Mouse (Mus musculus): ENCODE results near the gene Gm49361. TPM values are rescaled to one million over a fixed set of nuclear protein-coding genes. Genes with fewer than 3 reads are reported as not detected.
A peak's percentile ranks its signal among the peaks of the same experiment; 100 is the strongest.

Gene Gm49361
- total RNA-seq (2014; rRNA removed) (0.16 and 6.4 TPM in 2 replicates), polyA plus RNA-seq (2015; fragmentation: Nextera tagmentation; extraction: Ambion mirVana) (not detected in 2 replicates)

- Histone ChIP-seq H3K4me3 (ENCODE audit: low read length) (peak within 1 kb of the TSS; percentile 88), H3K27ac (peak within 1 kb of the TSS; percentile 86), H3K36me3 (ENCODE audit: insufficient read depth, low read length) (no peaks in the 10 kb centered on the region), H3K9ac (replicated peaks; ENCODE audit: low read length) (peak within 1 kb of the TSS; percentile 75), H3K27me3 (ENCODE audit: insufficient read depth, low read length) (no peaks in the 10 kb centered on the region), H3K4me2 (ENCODE audit: low read depth, low read length) (peak within 1 kb of the TSS; percentile 76), H3K4me1 (ENCODE audit: insufficient read depth, low read length) (no peaks in the 10 kb centered on the region), H3K9me3 (ENCODE audit: low read length) (no peaks in the 10 kb centered on the region)
- TF ChIP-seq CTCF (IDR thresholded peaks at IDR 0.05; ENCODE audit: low read depth) = no peak; the same call in 1 of the 2 replicates
- peak; percentile 86 for ATAC-seq
- peak; percentile 86 for DNase-seq (ENCODE audit: low spot score)
- whole genome bisulfite sequencing = under 1% methylated on average over 65 of the region's 68 CpGs
These were observed at the start of gene Gm49361 for GRCm38 (mm10) chr14:57746001-57746771. TSS of gene Gm49361 (minus strand) at chr14:57746103.

GRCm38 (mm10) chr14:57791171-57791570, 45.3 kb upstream of the Gm49361 start:
- H3K4me2 ChIP-seq (ENCODE audit: low read depth, low read length) = no peak overlapping the region
- H3K4me3 ChIP-seq (ENCODE audit: low read length) = no peak overlapping the region
- H3K9ac ChIP-seq (replicated peaks; ENCODE audit: low read length) = no peak overlapping the region
- H3K4me1 ChIP-seq (ENCODE audit: insufficient read depth, low read length) = no peaks in the 10 kb centered on the region
- H3K36me3 ChIP-seq (ENCODE audit: insufficient read depth, low read length) = no peaks in the 10 kb centered on the region
- TF ChIP-seq CTCF (IDR thresholded peaks at IDR 0.05; ENCODE audit: low read depth) = no peak
- 88% methylated on average over 4 of the region's 4 CpGs for WGBS
- ATAC-seq = no peak
- no peak overlapping the region for H3K27ac ChIP-seq
- no peak for DNase-seq (ENCODE audit: low spot score)
- no peaks in the 10 kb centered on the region for H3K27me3 ChIP-seq (ENCODE audit: insufficient read depth, low read length)
- H3K9me3 ChIP-seq (ENCODE audit: low read length) = no peaks in the 10 kb centered on the region

- H3K4me2 ChIP-seq (ENCODE audit: low read depth, low read length) = no peak overlapping the region
- WGBS = 92% methylated on average over 9 of the region's 9 CpGs
- ATAC-seq = no peak
- H3K27ac ChIP-seq = no peak overlapping the region
- DNase-seq (ENCODE audit: low spot score) = no peak
- no peaks in the 10 kb centered on the region for H3K27me3 ChIP-seq (ENCODE audit: insufficient read depth, low read length)
- H3K4me3 ChIP-seq (ENCODE audit: low read length) = no peak overlapping the region
- TF ChIP-seq CTCF (IDR thresholded peaks at IDR 0.05; ENCODE audit: low read depth) = no peak
- no peaks in the 10 kb centered on the region for H3K36me3 ChIP-seq (ENCODE audit: insufficient read depth, low read length)
- H3K9me3 ChIP-seq (ENCODE audit: low read length) = no peaks in the 10 kb centered on the region
- H3K9ac ChIP-seq (replicated peaks; ENCODE audit: low read length) = no peak overlapping the region
- no peaks in the 10 kb centered on the region for H3K4me1 ChIP-seq (ENCODE audit: insufficient read depth, low read length)
These were observed 43.9 kb upstream of the Gm49361 start for GRCm38 (mm10) chr14:57789759-57790158.

DNA sequence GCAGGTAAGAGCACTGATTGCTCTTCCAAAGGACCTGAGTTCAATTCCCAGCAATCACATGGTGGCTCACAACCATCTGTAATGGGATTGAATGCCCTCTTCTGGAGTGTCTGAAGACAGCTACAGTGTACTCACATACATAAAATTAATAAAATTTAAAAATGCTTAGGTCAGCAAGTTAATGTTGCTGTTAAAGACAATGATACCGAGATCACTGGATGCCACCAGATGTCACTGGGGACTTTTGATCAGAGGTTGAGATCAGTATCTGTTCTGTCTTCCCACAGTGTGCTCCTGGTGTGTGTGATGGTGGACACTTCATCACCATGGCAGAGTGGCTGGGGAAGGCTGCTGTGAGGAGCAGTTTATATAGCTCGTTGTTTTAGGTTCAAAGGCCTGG, 43.4 kb upstream of the Gm49361 start:
- no peak overlapping the region for H3K9ac ChIP-seq (replicated peaks; ENCODE audit: low read length)
- H3K36me3 ChIP-seq (ENCODE audit: insufficient read depth, low read length) = no peaks in the 10 kb centered on the region
- H3K4me3 ChIP-seq (ENCODE audit: low read length) = no peak overlapping the region
- no peak for DNase-seq (ENCODE audit: low spot score)
- H3K27ac ChIP-seq = no peak overlapping the region
- 80% methylated on average over 2 of the region's 2 CpGs for WGBS
- no peak for ATAC-seq
- H3K9me3 ChIP-seq (ENCODE audit: low read length) = no peaks in the 10 kb centered on the region
- TF ChIP-seq CTCF (IDR thresholded peaks at IDR 0.05; ENCODE audit: low read depth) = no peak
- no peak overlapping the region for H3K4me2 ChIP-seq (ENCODE audit: low read depth, low read length)
- H3K27me3 ChIP-seq (ENCODE audit: insufficient read depth, low read length) = no peaks in the 10 kb centered on the region
- H3K4me1 ChIP-seq (ENCODE audit: insufficient read depth, low read length) = no peaks in the 10 kb centered on the region

- ATAC-seq (no peak), DNase-seq (ENCODE audit: low spot score) (no peak)
- WGBS = 63% methylated on average over 4 of the region's 4 CpGs
- Histone ChIP-seq H3K9ac (replicated peaks; ENCODE audit: low read length) (no peak overlapping the region), H3K27ac (no peak overlapping the region), H3K27me3 (ENCODE audit: insufficient read depth, low read length) (no peaks in the 10 kb centered on the region), H3K36me3 (ENCODE audit: insufficient read depth, low read length) (no peaks in the 10 kb centered on the region), H3K4me1 (ENCODE audit: insufficient read depth, low read length) (no peaks in the 10 kb centered on the region), H3K4me3 (ENCODE audit: low read length) (no peak overlapping the region), H3K4me2 (ENCODE audit: low read depth, low read length) (no peak overlapping the region), H3K9me3 (ENCODE audit: low read length) (no peaks in the 10 kb centered on the region)
- TF ChIP-seq CTCF (IDR thresholded peaks at IDR 0.05; ENCODE audit: low read depth) = no peak
These were observed 41.5 kb upstream of the Gm49361 start for GRCm38 (mm10) chr14:57787406-57787805.

DNA sequence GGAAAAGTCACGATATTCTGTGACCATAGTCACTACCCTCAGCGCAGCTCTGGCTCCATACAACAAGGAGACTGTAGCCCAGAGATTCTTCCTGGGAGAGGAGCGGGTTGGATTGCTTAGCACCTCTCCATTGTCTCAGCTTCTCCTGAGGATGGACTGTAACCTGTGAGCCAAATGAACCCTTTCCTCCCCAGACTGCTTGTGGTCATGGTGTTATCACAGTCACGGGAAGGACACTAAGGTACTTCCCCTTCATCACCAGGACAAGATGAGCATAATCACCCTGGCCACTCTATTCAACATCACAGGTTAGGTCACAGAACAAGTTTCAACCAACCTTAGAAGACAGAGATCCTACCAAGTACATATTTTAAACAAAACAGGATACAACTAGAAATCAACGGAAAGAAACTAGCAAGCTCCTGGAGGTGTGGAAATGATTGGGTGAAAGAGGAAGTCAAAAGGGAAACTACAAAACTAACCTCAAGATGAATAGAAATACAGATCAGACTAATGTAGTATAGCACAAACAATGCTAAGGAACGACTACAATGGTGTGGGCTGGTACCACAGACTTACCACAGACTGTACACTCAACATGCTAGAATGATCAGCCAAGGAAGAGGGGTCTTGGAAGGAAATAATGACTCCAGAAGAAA, 26.4 kb upstream of the Gm49361 start:
- Histone ChIP-seq H3K4me1 (ENCODE audit: insufficient read depth, low read length) (no peaks in the 10 kb centered on the region), H3K27me3 (ENCODE audit: insufficient read depth, low read length) (no peaks in the 10 kb centered on the region), H3K4me3 (ENCODE audit: low read length) (no peak overlapping the region), H3K27ac (no peak overlapping the region), H3K4me2 (ENCODE audit: low read depth, low read length) (no peak overlapping the region), H3K36me3 (ENCODE audit: insufficient read depth, low read length) (no peaks in the 10 kb centered on the region), H3K9ac (replicated peaks; ENCODE audit: low read length) (no peak overlapping the region), H3K9me3 (ENCODE audit: low read length) (no peaks in the 10 kb centered on the region)
- no peak for TF ChIP-seq CTCF (IDR thresholded peaks at IDR 0.05; ENCODE audit: low read depth)
- no peak for ATAC-seq
- 86% methylated on average over 6 of the region's 6 CpGs for WGBS
- no peak for DNase-seq (ENCODE audit: low spot score)

DNA sequence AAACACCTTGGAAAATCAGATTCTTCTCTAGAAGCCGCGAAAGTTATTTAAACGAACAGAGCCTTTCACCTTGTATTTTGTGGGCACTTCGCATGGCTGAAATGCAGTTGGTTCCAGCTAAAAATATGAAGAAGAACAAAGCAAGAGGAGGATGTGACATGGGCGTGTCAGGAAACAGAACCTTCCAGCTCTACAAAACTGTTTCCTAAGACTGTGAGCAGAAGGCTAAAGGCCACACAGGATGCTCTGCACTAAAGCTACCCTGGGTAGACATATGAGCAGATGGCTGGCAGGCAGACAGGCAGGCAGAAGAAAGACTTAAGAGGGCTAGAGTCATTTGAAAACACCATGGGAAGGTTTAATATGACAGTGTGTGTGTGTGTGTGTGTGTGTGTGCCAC, 23.2 kb upstream of the Gm49361 start:
- H3K27me3 ChIP-seq (ENCODE audit: insufficient read depth, low read length) = no peaks in the 10 kb centered on the region
- no peak overlapping the region for H3K27ac ChIP-seq
- no peak overlapping the region for H3K9ac ChIP-seq (replicated peaks; ENCODE audit: low read length)
- no peak overlapping the region for H3K4me3 ChIP-seq (ENCODE audit: low read length)
- no peaks in the 10 kb centered on the region for H3K9me3 ChIP-seq (ENCODE audit: low read length)
- ATAC-seq = no peak
- no peak for TF ChIP-seq CTCF (IDR thresholded peaks at IDR 0.05; ENCODE audit: low read depth)
- 89% methylated on average over 5 of the region's 5 CpGs for WGBS
- no peak for DNase-seq (ENCODE audit: low spot score)
- no peaks in the 10 kb centered on the region for H3K4me1 ChIP-seq (ENCODE audit: insufficient read depth, low read length)
- H3K4me2 ChIP-seq (ENCODE audit: low read depth, low read length) = no peak overlapping the region
- H3K36me3 ChIP-seq (ENCODE audit: insufficient read depth, low read length) = no peaks in the 10 kb centered on the region

All from hindbrain, postnatal 0 days (tissue).